Mouse (Mus musculus) kidney, postnatal 0 days (tissue): ENCODE measurements around the gene Calm5. TPM values are rescaled to one million over a fixed set of nuclear protein-coding genes. Genes with fewer than 3 reads are reported as not detected.

Experiments used
- ATAC-seq: fragments of 200-750 bp; cut with Nextera tagmentation; replicated peaks from 2 replicates; pipeline ENCODE4 v1.8.0; 2017; ENCODE audit warnings: low read depth, moderate number of reproducible peaks, moderate TSS enrichment, moderate library complexity; ENCODE audit not compliant: low FRiP score
- DNase-seq: peaks from one replicate; pipeline ENCODE4 v3.0.0-alpha.2; 2016; ENCODE audit warnings: low spot score
- H3K27ac ChIP-seq: fragments of 300-500 bp; sonication (generic); 2 replicates; pipeline ENCODE4 v1.5.1; 2014; ENCODE audit warnings: mild to moderate bottlenecking
- H3K27me3 ChIP-seq: fragments of 300-500 bp; sonication (generic); 2 replicates; pipeline ENCODE4 v1.6.1; 2014; ENCODE audit warnings: low read length, mixed read lengths; ENCODE audit not compliant: insufficient read depth
- H3K36me3 ChIP-seq: fragments of 300-500 bp; sonication (generic); 2 replicates; pipeline ENCODE4 v1.6.1; 2014; ENCODE audit warnings: low read length, mixed read lengths; ENCODE audit not compliant: insufficient read depth
- H3K4me1 ChIP-seq: fragments of 300-500 bp; sonication (generic); replicated peaks from 2 replicates; pipeline ENCODE4 v1.6.1; 2014; ENCODE audit warnings: antibody characterized with exemption, low read length, mixed read lengths; ENCODE audit not compliant: insufficient read depth
- H3K4me2 ChIP-seq: fragments of 300-500 bp; sonication (generic); 2 replicates; pipeline ENCODE4 v1.6.1; 2014; ENCODE audit warnings: mild to moderate bottlenecking, low read length, moderate library complexity, mixed read lengths
- H3K4me3 ChIP-seq: fragments of 300-500 bp; sonication (generic); replicated peaks from 2 replicates; pipeline ENCODE4 v1.5.1; 2014; ENCODE audit warnings: low read depth, low read length
- H3K9ac ChIP-seq: fragments of 300-500 bp; sonication (generic); 2 replicates; pipeline ENCODE4 v1.6.1; 2014; ENCODE audit warnings: low read depth, low read length
- H3K9me3 ChIP-seq: fragments of 300-500 bp; sonication (generic); replicated peaks from 2 replicates; pipeline ENCODE4 v1.6.1; 2016; ENCODE audit warnings: low read length, inconsistent platforms, mixed read lengths
- CTCF ChIP-seq: IDR thresholded peaks from 2 replicates; pipeline ENCODE4 v1.5.1; 2016; ENCODE audit warnings: antibody characterized with exemption, low read depth, mild to moderate bottlenecking, moderate library complexity
- WGBS: fragments of 180-500 bp; shearing (Covaris S2); extraction: QIAGEN DNeasy Blood & Tissue Kit; methylation state at CpG from one replicate; pipeline ENCODE4 v1.1.7; 2014; 5-methylcytosine and 5-hydroxymethylcytosine counted together
- polyA plus RNA-seq: library from polyadenylated mRNA; unstranded; fragments of >200 nt; fragmentation: Nextera tagmentation; extraction: Ambion mirVana; gene quantifications from 2 replicates; pipeline ENCODE4 v1.2.1, GENCODE M21; 2015

The Calm5 gene
- polyA plus RNA-seq, 1 experiment from 2014 or later, result not detected

- TF ChIP-seq CTCF, result no peak
- H3K4me3 ChIP-seq, result no peak overlapping the region
- H3K4me1 ChIP-seq, result no peaks in the 10 kb centered on the region
- H3K27me3 ChIP-seq, result no peaks in the 10 kb centered on the region
- H3K36me3 ChIP-seq, result no peaks in the 10 kb centered on the region
- WGBS, result 80% methylated on average over 9 of the region's 9 CpGs
- H3K9me3 ChIP-seq, result no peaks in the 10 kb centered on the region
- H3K27ac ChIP-seq, result no peak overlapping the region
- no peak overlapping the region for H3K4me2 ChIP-seq
- no peak for DNase-seq
- no peak overlapping the region for H3K9ac ChIP-seq
- ATAC-seq, result no peak; the same call in 1 of the 2 replicates
These were observed 45.3 kb downstream of the Calm5 start for GRCm38 (mm10) chr13:3899301-3899700.

Other genes starting within 250 kb of the Calm5 start
- 8.3 and 8.4 TPM in 2 replicates for gene Fam208b, start 243.1 kb upstream of the Calm5 start, polyA plus RNA-seq
- gene Asb13, start 220.1 kb upstream of the Calm5 start, polyA plus RNA-seq, result 9.2 and 11.7 TPM in 2 replicates
- 1.4 and 1.6 TPM in 2 replicates for gene Calml3, start 49.9 kb upstream of the Calm5 start, polyA plus RNA-seq
- not detected in 2 replicates for gene Calm4, start 16.4 kb upstream of the Calm5 start, polyA plus RNA-seq
- 46.0 and 52.4 TPM in 2 replicates for gene Net1, start 64.0 kb downstream of the Calm5 start, polyA plus RNA-seq
- not detected in 2 replicates for gene Tubal3, start 64.1 kb downstream of the Calm5 start, polyA plus RNA-seq
- gene Ucn3, start 91.2 kb downstream of the Calm5 start, polyA plus RNA-seq, result not detected in 2 replicates
- 1.7 and 2.0 TPM in 2 replicates for gene Akr1c14, start 194.8 kb downstream of the Calm5 start, polyA plus RNA-seq